In genomic region chr3:51999671-52000437, GRCm38 (mm10) we compare ENCODE assay signal across 9 mouse cellular contexts.
DNase-seq lines count a peak whose midpoint lies in the region; ATAC-seq and TF ChIP-seq lines count a peak whose summit lies in the region.
"Had no signal": no experiment of that assay in that cellular context is flagged by ENCODE, and none has a peak within 500 bp of the region (broad histone marks: within the 10 kb centered on the region; RNA-seq: fewer than 3 reads in every experiment).

No protein-coding gene starts in this region.

- peak; percentile 99 for ATAC-seq in activated CD4-positive, CD25-positive, alpha-beta regulatory T cell, adult 4 months
- peak; percentile 93 for ATAC-seq in common myeloid progenitor, adult 5-6 weeks (replicated peaks; ENCODE audit: low read depth, poor library complexity, severe bottlenecking)
- no peak; the same call in 1 of the 2 replicates for ATAC-seq in kidney, postnatal 0 days (replicated peaks; ENCODE audit: low FRiP score, low read depth)
- ATAC-seq in neural tube, embryonic 15.5 days (ENCODE audit: low FRiP score) = no peak
- ATAC-seq in midbrain, postnatal 0 days (ENCODE audit: low FRiP score) = no peak

- peak; percentile 74 for DNase-seq in kidney, postnatal 0 days (ENCODE audit: low spot score)
- peak; percentile 77 to 89 for DNase-seq in thymus, postnatal 36 days
- no peak for DNase-seq in midbrain, postnatal 0 days (ENCODE audit: low spot score)
- DNase-seq in forebrain, embryonic 10.5 days (ENCODE audit: extremely low spot score, low spot score) = no peak

- H3K36me3 ChIP-seq in kidney, postnatal 0 days (ENCODE audit: insufficient read depth, low read length) = no peaks in the 10 kb centered on the region
- H3K36me3 ChIP-seq in megakaryocyte, embryonic 14.5 days (replicated peaks; ENCODE audit: low read length) = no peaks in the 10 kb centered on the region
- no peaks in the 10 kb centered on the region for H3K36me3 ChIP-seq in neural tube, embryonic 15.5 days
- no peaks in the 10 kb centered on the region for H3K36me3 ChIP-seq in midbrain, postnatal 0 days (ENCODE audit: insufficient read depth, low read length)
- no peaks in the 10 kb centered on the region for H3K36me3 ChIP-seq in forebrain, embryonic 10.5 days (replicated peaks)
- H3K36me3 ChIP-seq: embryonic facial prominence, embryonic 12.5 days had no signal

- H3K27ac ChIP-seq in kidney, postnatal 0 days = no peak overlapping the region
- H3K27ac ChIP-seq in neural tube, embryonic 15.5 days (replicated peaks) = no peak overlapping the region
- no peak overlapping the region for H3K27ac ChIP-seq in midbrain, postnatal 0 days (ENCODE audit: low read depth, low read length)
- H3K27ac ChIP-seq in forebrain, embryonic 10.5 days = no peak overlapping the region
- H3K27ac ChIP-seq: embryonic facial prominence, embryonic 12.5 days had no signal

- TF ChIP-seq CTCF in kidney, postnatal 0 days (IDR thresholded peaks at IDR 0.05; ENCODE audit: low read depth) = no peak
- TF ChIP-seq CTCF in midbrain, postnatal 0 days (IDR thresholded peaks at IDR 0.05) = no peak

- no peak overlapping the region for H3K4me2 ChIP-seq in kidney, postnatal 0 days (ENCODE audit: low read length)
- H3K4me2 ChIP-seq in neural tube, embryonic 15.5 days = no peak overlapping the region
- no peak overlapping the region for H3K4me2 ChIP-seq in midbrain, postnatal 0 days (ENCODE audit: low read depth, low read length, poor library complexity, severe bottlenecking)
- H3K4me2 ChIP-seq: embryonic facial prominence, embryonic 12.5 days had no signal

- no peak overlapping the region for H3K9ac ChIP-seq in kidney, postnatal 0 days (ENCODE audit: low read depth, low read length)
- H3K9ac ChIP-seq in neural tube, embryonic 15.5 days (replicated peaks) = no peak overlapping the region
- H3K9ac ChIP-seq in midbrain, postnatal 0 days (replicated peaks; ENCODE audit: low read length, poor library complexity, severe bottlenecking) = no peak overlapping the region
- H3K9ac ChIP-seq: embryonic facial prominence, embryonic 12.5 days had no signal

- no peaks in the 10 kb centered on the region for H3K27me3 ChIP-seq in kidney, postnatal 0 days (ENCODE audit: insufficient read depth, low read length)
- no peaks in the 10 kb centered on the region for H3K27me3 ChIP-seq in megakaryocyte, embryonic 14.5 days (replicated peaks)
- no peaks in the 10 kb centered on the region for H3K27me3 ChIP-seq in neural tube, embryonic 15.5 days (replicated peaks)
- no peaks in the 10 kb centered on the region for H3K27me3 ChIP-seq in midbrain, postnatal 0 days (ENCODE audit: insufficient read depth, low read length)
- H3K27me3 ChIP-seq in forebrain, embryonic 10.5 days (ENCODE audit: poor library complexity, severe bottlenecking) = no peaks in the 10 kb centered on the region
- H3K27me3 ChIP-seq: embryonic facial prominence, embryonic 12.5 days had no signal

- WGBS in kidney, postnatal 0 days = 79% methylated on average over 21 of the region's 21 CpGs
- 92% methylated on average over 21 of the region's 21 CpGs for WGBS in neural tube, embryonic 15.5 days
- 93% methylated on average over 21 of the region's 21 CpGs for WGBS in midbrain, postnatal 0 days
- 91% methylated on average over 21 of the region's 21 CpGs for WGBS in forebrain, embryonic 10.5 days

- no peaks in the 10 kb centered on the region for H3K4me1 ChIP-seq in kidney, postnatal 0 days (replicated peaks; ENCODE audit: insufficient read depth, low read length)
- peaks cover 58% of the 10 kb centered on the region for H3K4me1 ChIP-seq in megakaryocyte, embryonic 14.5 days
- peaks cover 14% of the 10 kb centered on the region for H3K4me1 ChIP-seq in neural tube, embryonic 15.5 days
- peaks cover 4% of the 10 kb centered on the region; the same call in 1 of the 2 replicates for H3K4me1 ChIP-seq in midbrain, postnatal 0 days (ENCODE audit: insufficient read depth, low read length)
- peaks cover 36% of the 10 kb centered on the region for H3K4me1 ChIP-seq in forebrain, embryonic 10.5 days
- H3K4me1 ChIP-seq: embryonic facial prominence, embryonic 12.5 days had no signal

- H3K9me3 ChIP-seq in kidney, postnatal 0 days (replicated peaks; ENCODE audit: low read length) = no peaks in the 10 kb centered on the region
- no peaks in the 10 kb centered on the region for H3K9me3 ChIP-seq in megakaryocyte, embryonic 14.5 days
- H3K9me3 ChIP-seq in neural tube, embryonic 15.5 days (replicated peaks) = no peaks in the 10 kb centered on the region
- H3K9me3 ChIP-seq in midbrain, postnatal 0 days (ENCODE audit: low read length) = no peaks in the 10 kb centered on the region
- H3K9me3 ChIP-seq in forebrain, embryonic 10.5 days = no peaks in the 10 kb centered on the region
- H3K9me3 ChIP-seq: embryonic facial prominence, embryonic 12.5 days had no signal

- H3K4me3 ChIP-seq in kidney, postnatal 0 days (replicated peaks; ENCODE audit: low read depth, low read length) = no peak overlapping the region
- peak overlapping the region; percentile 69 for H3K4me3 ChIP-seq in megakaryocyte, embryonic 14.5 days (replicated peaks)
- no peak overlapping the region for H3K4me3 ChIP-seq in neural tube, embryonic 15.5 days (replicated peaks)
- H3K4me3 ChIP-seq in midbrain, postnatal 0 days (ENCODE audit: low read depth, low read length) = no peak overlapping the region
- no peak overlapping the region for H3K4me3 ChIP-seq in forebrain, embryonic 10.5 days
- H3K4me3 ChIP-seq: embryonic facial prominence, embryonic 12.5 days had no signal

Comparison
In these comparisons a context has a peak if more than half of its experiments do, and no peak if none do; other contexts are left out.
1. ATAC-seq: peak in activated CD4-positive, CD25-positive, alpha-beta regulatory T cell, adult 4 months (single experiment) and common myeloid progenitor, adult 5-6 weeks (single experiment); none in kidney, postnatal 0 days (single experiment), neural tube, embryonic 15.5 days (single experiment) and midbrain, postnatal 0 days (single experiment).
2. DNase-seq: peak in kidney, postnatal 0 days (single experiment) and thymus, postnatal 36 days (2 of 2); none in midbrain, postnatal 0 days (single experiment) and forebrain, embryonic 10.5 days (single experiment).